Mouse (Mus musculus): ENCODE measurements around the gene Map3k13.
"Not testable (repeated sequence)": the region's sequence is repeated elsewhere in the genome, so short reads cannot be mapped to it uniquely, and the experiment has no call there.

The Map3k13 gene

GRCm38 (mm10) chr16:21807786-21808185 lies 13.6 kb downstream of the Map3k13 start:
- DNase-seq (ENCODE audit: low read depth), result not testable (repeated sequence)

GRCm38 (mm10) chr16:21813164-21813834 lies 19.2 kb downstream of the Map3k13 start:
- no peak for DNase-seq (ENCODE audit: low read depth)

- peak; percentile 61 for DNase-seq (ENCODE audit: low read depth)
Measured at GRCm38 (mm10) chr16:21814861-21815668, 20.9 kb downstream of the Map3k13 start.

GRCm38 (mm10) chr16:21815669-21816010 lies 21.5 kb downstream of the Map3k13 start:
- DNase-seq (ENCODE audit: low read depth), result no peak

GRCm38 (mm10) chr16:21818132-21818531 lies 24.0 kb downstream of the Map3k13 start:
- DNase-seq (ENCODE audit: low read depth), result no peak

- no peak for DNase-seq (ENCODE audit: low read depth)
Measured at GRCm38 (mm10) chr16:21818629-21819028, 24.5 kb downstream of the Map3k13 start.

- no peak for DNase-seq (ENCODE audit: low read depth)
Measured at GRCm38 (mm10) chr16:21825612-21826031, 31.5 kb downstream of the Map3k13 start.

GRCm38 (mm10) chr16:21827153-21827552 lies 33.0 kb downstream of the Map3k13 start:
- no peak for DNase-seq (ENCODE audit: low read depth)

- DNase-seq (ENCODE audit: low read depth), result no peak
Measured at GRCm38 (mm10) chr16:21827581-21827980, 33.4 kb downstream of the Map3k13 start.

- DNase-seq (ENCODE audit: low read depth), result no peak
Measured at GRCm38 (mm10) chr16:21829711-21830110, 35.6 kb downstream of the Map3k13 start.

- no peak for DNase-seq (ENCODE audit: low read depth)
Measured at GRCm38 (mm10) chr16:21830784-21831183, 36.6 kb downstream of the Map3k13 start.

GRCm38 (mm10) chr16:21831764-21832163 lies 37.6 kb downstream of the Map3k13 start:
- DNase-seq (ENCODE audit: low read depth), result no peak

- DNase-seq (ENCODE audit: low read depth), result no peak
Measured at GRCm38 (mm10) chr16:21833469-21833868, 39.3 kb downstream of the Map3k13 start.

GRCm38 (mm10) chr16:21833970-21834369 lies 39.8 kb downstream of the Map3k13 start:
- DNase-seq (ENCODE audit: low read depth), result no peak

GRCm38 (mm10) chr16:21834866-21835583 lies 40.9 kb downstream of the Map3k13 start:
- no peak for DNase-seq (ENCODE audit: low read depth)

- DNase-seq (ENCODE audit: low read depth), result no peak
Measured at GRCm38 (mm10) chr16:21835584-21835931, 41.4 kb downstream of the Map3k13 start.

GRCm38 (mm10) chr16:21836311-21837072 lies 42.3 kb downstream of the Map3k13 start:
- DNase-seq (ENCODE audit: low read depth), result no peak

GRCm38 (mm10) chr16:21837694-21838093 lies 43.5 kb downstream of the Map3k13 start:
- DNase-seq (ENCODE audit: low read depth), result no peak

GRCm38 (mm10) chr16:21845800-21846671 lies 51.9 kb downstream of the Map3k13 start:
- DNase-seq (ENCODE audit: low read depth), result peak; percentile 64

GRCm38 (mm10) chr16:21848444-21848843 lies 54.3 kb downstream of the Map3k13 start:
- DNase-seq (ENCODE audit: low read depth), result no peak

GRCm38 (mm10) chr16:21848847-21849246 lies 54.7 kb downstream of the Map3k13 start:
- DNase-seq (ENCODE audit: low read depth), result no peak

All from fibroblast of lung, adult 2 months (primary cell).